Mouse (Mus musculus) stomach, postnatal 0 days (tissue): ENCODE results near the gene Syngr1. TPM values are rescaled to one million over a fixed set of nuclear protein-coding genes. Genes with fewer than 3 reads are reported as not detected.

Source experiments
- ATAC-seq: fragments of 200-750 bp; cut with Nextera tagmentation; 2 replicates; pipeline ENCODE4 v1.8.0; 2017; ENCODE audit not compliant: low FRiP score, low TSS enrichment
- DNase-seq: peaks from one replicate; pipeline ENCODE4 v3.0.0-alpha.2; 2016; ENCODE audit warnings: low spot score
- H3K27ac ChIP-seq: fragments of 300-500 bp; sonication (generic); replicated peaks from 2 replicates; pipeline ENCODE4 v1.5.1; 2014; ENCODE audit warnings: mild to moderate bottlenecking, control low read depth
- H3K27me3 ChIP-seq: fragments of 300-500 bp; sonication (generic); 2 replicates; pipeline ENCODE4 v1.6.1; 2014; ENCODE audit warnings: low read length; ENCODE audit not compliant: control insufficient read depth, insufficient read depth
- H3K36me3 ChIP-seq: fragments of 300-500 bp; sonication (generic); 2 replicates; pipeline ENCODE4 v1.6.1; 2014; ENCODE audit warnings: low read length, mixed read lengths; ENCODE audit not compliant: control insufficient read depth, insufficient read depth
- H3K4me1 ChIP-seq: fragments of 300-500 bp; sonication (generic); replicated peaks from 2 replicates; pipeline ENCODE4 v1.6.1; 2014; ENCODE audit warnings: antibody characterized with exemption; ENCODE audit not compliant: control insufficient read depth, insufficient read depth
- H3K4me2 ChIP-seq: fragments of 300-500 bp; sonication (generic); replicated peaks from 2 replicates; pipeline ENCODE4 v1.6.1; 2014; ENCODE audit warnings: low read depth, mild to moderate bottlenecking, control low read depth, moderate library complexity
- H3K4me3 ChIP-seq: fragments of 300-500 bp; sonication (generic); 2 replicates; pipeline ENCODE4 v1.5.1; 2014; ENCODE audit warnings: low read depth, low read length, control low read depth
- H3K9ac ChIP-seq: fragments of 300-500 bp; sonication (generic); 2 replicates; pipeline ENCODE4 v1.6.1; 2014; ENCODE audit warnings: mild to moderate bottlenecking, low read length, control low read depth, mixed read lengths
- H3K9me3 ChIP-seq: fragments of 300-500 bp; sonication (generic); 2 replicates; pipeline ENCODE4 v1.6.1; 2016; ENCODE audit warnings: low read length; ENCODE audit not compliant: control insufficient read depth
- CTCF ChIP-seq: IDR thresholded peaks from 2 replicates; pipeline ENCODE4 v1.5.1; 2016; ENCODE audit warnings: antibody characterized with exemption, low read depth, mild to moderate bottlenecking, moderate library complexity
- EP300 ChIP-seq: optimal IDR thresholded peaks from 2 replicates; pipeline ENCODE3; 2016; ENCODE audit warnings: antibody characterized with exemption
- WGBS: fragments of 180-500 bp; shearing (Covaris S2); extraction: QIAGEN DNeasy Blood & Tissue Kit; methylation state at CpG from one replicate; pipeline ENCODE4 v1.1.7; 2014; 5-methylcytosine and 5-hydroxymethylcytosine counted together
- polyA plus RNA-seq: library from polyadenylated mRNA; unstranded; fragments of >200 nt; fragmentation: Nextera tagmentation; extraction: Ambion mirVana; gene quantifications from 2 replicates; pipeline ENCODE4 v1.2.1, GENCODE M21; 2015

Syngr1 gene
- polyA plus RNA-seq, 1 experiment from 2014 or later, result 53.7 TPM

GRCm38 (mm10) chr15:80136645-80137044, 45.5 kb downstream of the Syngr1 start:
- Histone ChIP-seq H3K27me3 (no peaks in the 10 kb centered on the region), H3K9me3 (no peaks in the 10 kb centered on the region), H3K4me2 (no peak overlapping the region), H3K4me1 (peaks cover 4% of the 10 kb centered on the region; the same call in 1 of the 2 replicates), H3K27ac (peak overlapping the region; percentile 40), H3K36me3 (no peaks in the 10 kb centered on the region), H3K4me3 (no peak overlapping the region), H3K9ac (no peak overlapping the region)
- ATAC-seq, result no peak
- 75% methylated on average over 3 of the region's 3 CpGs for WGBS
- DNase-seq, result no peak
- no peak for TF ChIP-seq EP300

- Histone ChIP-seq H3K27ac (peak overlapping the region; percentile 65), H3K4me1 (peaks cover 4% of the 10 kb centered on the region; the same call in 1 of the 2 replicates), H3K9ac (peak overlapping the region; percentile 23; the same call in 1 of the 2 replicates), H3K9me3 (no peaks in the 10 kb centered on the region), H3K4me3 (no peak overlapping the region), H3K4me2 (no peak overlapping the region), H3K36me3 (no peaks in the 10 kb centered on the region), H3K27me3 (no peaks in the 10 kb centered on the region)
- no peak for ATAC-seq
- TF ChIP-seq EP300 (no peak), CTCF (peak; percentile 30)
- WGBS, result 48% methylated on average over 17 of the region's 17 CpGs
- DNase-seq, result no peak
These were observed 47.0 kb downstream of the Syngr1 start for GRCm38 (mm10) chr15:80137945-80138791.

- ATAC-seq (peak; percentile 74), DNase-seq (no peak)
These were observed 49.2 kb downstream of the Syngr1 start for GRCm38 (mm10) chr15:80140302-80140701.

GRCm38 (mm10) chr15:80140878-80141277, 49.7 kb downstream of the Syngr1 start:
- H3K9me3 ChIP-seq, result no peaks in the 10 kb centered on the region
- TF ChIP-seq CTCF (no peak), EP300 (no peak)
- WGBS, result 71% methylated on average over 3 of the region's 3 CpGs
- no peaks in the 10 kb centered on the region for H3K36me3 ChIP-seq
- no peaks in the 10 kb centered on the region; the same call in 1 of the 2 replicates for H3K4me1 ChIP-seq
- H3K27ac ChIP-seq, result peak overlapping the region; percentile 65
- H3K9ac ChIP-seq, result no peak overlapping the region
- ATAC-seq, result 0 out of 2 replicates have a peak, but pooled peaks have one; percentile 28
- peak; percentile 66 for DNase-seq
- H3K4me2 ChIP-seq, result no peak overlapping the region
- H3K4me3 ChIP-seq, result no peak overlapping the region
- H3K27me3 ChIP-seq, result no peaks in the 10 kb centered on the region

More at GRCm38 (mm10) chr15:80140302-80140701, 49.2 kb downstream of the Syngr1 start:
- H3K4me2 ChIP-seq, result no peak overlapping the region
- no peaks in the 10 kb centered on the region for H3K27me3 ChIP-seq
- no peaks in the 10 kb centered on the region for H3K9me3 ChIP-seq
- peak overlapping the region; percentile 77 for H3K27ac ChIP-seq
- TF ChIP-seq EP300 (no peak), CTCF (no peak)
- 66% methylated on average over 2 of the region's 2 CpGs for WGBS
- no peak overlapping the region for H3K9ac ChIP-seq
- no peaks in the 10 kb centered on the region; the same call in 1 of the 2 replicates for H3K4me1 ChIP-seq
- no peaks in the 10 kb centered on the region for H3K36me3 ChIP-seq
- H3K4me3 ChIP-seq, result no peak overlapping the region

- no peaks in the 10 kb centered on the region; the same call in 1 of the 2 replicates for H3K4me1 ChIP-seq
- DNase-seq (no peak), ATAC-seq (no peak)
- 98% methylated on average over 3 of the region's 3 CpGs for WGBS
- no peak overlapping the region for H3K27ac ChIP-seq
- no peak overlapping the region for H3K4me2 ChIP-seq
- H3K36me3 ChIP-seq, result no peaks in the 10 kb centered on the region
- no peak overlapping the region for H3K4me3 ChIP-seq
- H3K9ac ChIP-seq, result no peak overlapping the region
- no peaks in the 10 kb centered on the region for H3K9me3 ChIP-seq
- no peaks in the 10 kb centered on the region for H3K27me3 ChIP-seq
- no peak for TF ChIP-seq EP300
- peak; percentile 55 for TF ChIP-seq CTCF
These were observed 51.0 kb downstream of the Syngr1 start for GRCm38 (mm10) chr15:80142130-80142529.

- Histone ChIP-seq H3K9me3 (no peaks in the 10 kb centered on the region), H3K4me1 (no peaks in the 10 kb centered on the region), H3K9ac (no peak overlapping the region), H3K36me3 (peaks cover under 1% of the 10 kb centered on the region; the same call in 1 of the 2 replicates), H3K4me3 (no peak overlapping the region), H3K27me3 (no peaks in the 10 kb centered on the region), H3K4me2 (no peak overlapping the region), H3K27ac (no peak overlapping the region)
- TF ChIP-seq EP300, result no peak
- no peak for TF ChIP-seq CTCF
- DNase-seq (no peak), ATAC-seq (no peak)
- 76% methylated on average over 6 of the region's 6 CpGs for WGBS
These were observed 52.6 kb downstream of the Syngr1 start for GRCm38 (mm10) chr15:80143760-80144159.
